Mouse (Mus musculus) stomach, embryonic 15.5 days (tissue): ENCODE results near the gene Grb10. TPM values are rescaled to one million over a fixed set of nuclear protein-coding genes. Genes with fewer than 3 reads are reported as not detected.

Experiments used
- ATAC-seq: fragments of 200-750 bp; cut with Nextera tagmentation; 2 replicates; pipeline ENCODE4 v1.8.0; 2017; ENCODE audit warnings: low read depth, moderate number of reproducible peaks, moderate TSS enrichment; ENCODE audit not compliant: insufficient read depth, low FRiP score
- H3K27ac ChIP-seq: fragments of 300-500 bp; sonication (generic); 2 replicates; pipeline ENCODE4 v1.5.1; 2015; ENCODE audit warnings: mild to moderate bottlenecking, inconsistent platforms
- H3K27me3 ChIP-seq: fragments of 300-500 bp; sonication (generic); replicated peaks from 2 replicates; pipeline ENCODE4 v1.6.1; 2015; ENCODE audit warnings: inconsistent platforms
- H3K36me3 ChIP-seq: fragments of 300-500 bp; sonication (generic); 2 replicates; pipeline ENCODE4 v1.6.1; 2015; ENCODE audit warnings: inconsistent platforms
- H3K4me1 ChIP-seq: fragments of 300-500 bp; sonication (generic); 2 replicates; pipeline ENCODE4 v1.6.1; 2015; ENCODE audit warnings: inconsistent platforms
- H3K4me2 ChIP-seq: fragments of 300-500 bp; sonication (generic); 2 replicates; pipeline ENCODE4 v1.6.1; 2015; ENCODE audit warnings: mild to moderate bottlenecking, inconsistent platforms
- H3K4me3 ChIP-seq: fragments of 300-500 bp; sonication (generic); replicated peaks from 2 replicates; pipeline ENCODE4 v1.5.1; 2015; ENCODE audit warnings: inconsistent platforms
- H3K9ac ChIP-seq: fragments of 300-500 bp; sonication (generic); 2 replicates; pipeline ENCODE4 v1.6.1; 2015; ENCODE audit warnings: inconsistent platforms
- H3K9me3 ChIP-seq: fragments of 300-500 bp; sonication (generic); 2 replicates; pipeline ENCODE4 v1.6.1; 2016; ENCODE audit warnings: inconsistent platforms
- WGBS: fragments of 180-500 bp; shearing (Covaris S2); methylation state at CpG from one replicate; pipeline ENCODE4 v1.1.7; 2015; 5-methylcytosine and 5-hydroxymethylcytosine counted together
- polyA plus RNA-seq: library from polyadenylated mRNA; unstranded; fragments of >200 nt; fragmentation: Nextera tagmentation; extraction: Ambion mirVana; gene quantifications from 2 replicates; pipeline ENCODE4 v1.2.1, GENCODE M21; 2015

Grb10 gene
- polyA plus RNA-seq, 1 experiment from 2014 or later = 342 TPM

DNA sequence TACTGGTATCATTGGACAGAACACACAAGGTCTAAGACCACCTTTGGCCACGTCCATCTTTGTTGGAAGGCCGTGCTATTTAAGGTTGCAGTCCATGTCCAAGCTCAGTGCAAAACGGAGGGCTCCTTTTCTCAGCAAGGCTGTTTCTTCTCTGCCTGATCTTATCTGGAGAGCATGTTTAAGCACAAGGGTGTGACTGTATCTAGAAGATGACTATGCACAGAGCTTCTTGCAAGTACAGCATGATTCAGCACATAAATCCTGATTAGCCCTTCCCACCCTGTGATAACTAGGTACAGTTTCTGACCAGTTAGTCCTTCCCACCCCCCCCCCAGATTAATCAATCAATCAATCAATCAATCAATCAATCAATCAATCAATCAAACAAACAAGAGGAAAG is 115.1 kb downstream of the Grb10 start:
- H3K27me3 ChIP-seq = no peaks in the 10 kb centered on the region
- H3K36me3 ChIP-seq = no peaks in the 10 kb centered on the region
- no peak for ATAC-seq
- WGBS = 86% methylated on average over 3 of the region's 3 CpGs
- H3K4me2 ChIP-seq = no peak overlapping the region
- no peak overlapping the region for H3K9ac ChIP-seq
- H3K4me3 ChIP-seq = no peak overlapping the region
- H3K9me3 ChIP-seq = no peaks in the 10 kb centered on the region
- H3K27ac ChIP-seq = no peak overlapping the region
- no peaks in the 10 kb centered on the region for H3K4me1 ChIP-seq

DNA sequence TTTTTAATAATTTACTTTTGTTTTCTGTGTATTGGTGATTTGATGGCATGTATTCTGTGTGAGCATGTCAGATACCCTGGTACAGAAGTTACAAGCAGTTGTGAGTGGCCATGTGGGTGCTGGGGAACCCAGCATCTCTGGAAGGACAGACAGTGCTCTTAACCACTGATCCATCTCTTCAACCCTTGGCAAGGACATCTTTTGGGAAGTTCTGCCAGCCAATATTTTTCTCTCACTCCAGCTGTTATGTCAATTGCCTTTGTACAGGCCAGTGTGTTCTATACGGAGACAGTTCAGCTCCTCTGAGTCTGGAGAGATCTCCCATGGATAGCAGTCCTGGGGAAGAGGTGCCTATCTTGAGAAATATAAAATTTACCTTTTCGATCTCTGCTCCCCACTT is 116.4 kb downstream of the Grb10 start:
- Histone ChIP-seq H3K9me3 (no peaks in the 10 kb centered on the region), H3K36me3 (no peaks in the 10 kb centered on the region), H3K4me3 (no peak overlapping the region), H3K27ac (no peak overlapping the region), H3K4me1 (no peaks in the 10 kb centered on the region), H3K27me3 (no peaks in the 10 kb centered on the region), H3K9ac (no peak overlapping the region), H3K4me2 (no peak overlapping the region)
- ATAC-seq = no peak
- WGBS = 88% methylated on average over 2 of the region's 2 CpGs

DNA sequence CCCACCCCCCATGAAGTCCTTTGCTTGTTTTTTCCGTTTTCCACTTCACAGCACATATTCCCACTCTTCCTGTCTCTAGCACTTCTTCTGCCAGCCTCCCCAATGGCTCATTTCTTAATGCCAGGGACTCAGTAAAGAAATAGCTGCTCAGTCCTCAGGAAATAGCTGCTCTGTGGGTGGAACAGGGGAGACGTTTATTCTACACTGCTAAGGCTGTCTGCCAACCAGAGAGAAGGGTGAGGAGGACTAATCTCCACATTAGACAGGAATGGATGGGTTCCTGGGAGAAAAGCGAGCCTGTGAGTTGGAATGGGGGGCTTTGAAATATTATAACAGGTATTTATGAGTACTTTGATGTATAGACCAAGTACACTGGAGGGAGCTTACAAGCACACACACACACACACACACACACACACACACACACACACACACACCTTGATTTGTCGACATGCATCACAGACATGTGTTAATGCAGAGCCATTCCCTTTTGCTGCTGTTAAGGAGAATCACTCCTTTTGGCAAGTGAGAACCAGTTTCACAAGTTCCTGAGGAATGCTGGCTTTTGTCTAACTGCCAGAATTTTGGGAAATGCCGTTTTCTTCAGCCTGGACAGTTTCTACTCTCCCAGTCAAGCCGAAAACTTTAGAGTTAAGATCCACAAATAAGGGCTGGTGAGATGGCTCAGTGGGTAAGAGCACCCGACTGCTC is 130.6 kb downstream of the Grb10 start:
- Histone ChIP-seq H3K4me2 (no peak overlapping the region), H3K27me3 (no peaks in the 10 kb centered on the region), H3K36me3 (no peaks in the 10 kb centered on the region), H3K4me1 (no peaks in the 10 kb centered on the region), H3K4me3 (no peak overlapping the region), H3K9me3 (no peaks in the 10 kb centered on the region), H3K27ac (peak overlapping the region; percentile 31), H3K9ac (no peak overlapping the region)
- no peak for ATAC-seq
- 35% methylated on average over 7 of the region's 7 CpGs for WGBS

DNA sequence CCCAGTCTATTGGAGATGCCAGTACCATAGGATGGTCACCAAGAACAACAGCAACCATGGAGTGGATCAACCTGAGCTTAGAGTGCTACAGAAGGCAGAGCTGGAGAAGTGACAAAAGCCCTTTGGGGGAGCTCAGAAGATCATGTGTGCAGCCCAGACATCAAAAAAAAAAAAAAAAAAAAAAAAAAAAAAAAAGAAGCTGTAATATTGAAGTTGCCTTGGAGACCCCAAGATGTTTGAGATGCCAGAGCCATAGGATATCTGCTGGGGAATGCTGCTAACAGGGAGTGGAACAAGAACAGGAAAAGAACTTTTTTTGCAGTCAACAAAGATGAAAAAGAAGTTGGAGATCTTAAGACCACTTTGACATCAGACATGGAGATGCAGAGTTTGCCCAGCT is 133.0 kb downstream of the Grb10 start:
- Histone ChIP-seq H3K4me1 (no peaks in the 10 kb centered on the region), H3K4me3 (no peak overlapping the region), H3K9ac (no peak overlapping the region), H3K36me3 (no peaks in the 10 kb centered on the region), H3K9me3 (no peaks in the 10 kb centered on the region), H3K27ac (no peak overlapping the region), H3K4me2 (no peak overlapping the region), H3K27me3 (no peaks in the 10 kb centered on the region)
- no peak for ATAC-seq

DNA sequence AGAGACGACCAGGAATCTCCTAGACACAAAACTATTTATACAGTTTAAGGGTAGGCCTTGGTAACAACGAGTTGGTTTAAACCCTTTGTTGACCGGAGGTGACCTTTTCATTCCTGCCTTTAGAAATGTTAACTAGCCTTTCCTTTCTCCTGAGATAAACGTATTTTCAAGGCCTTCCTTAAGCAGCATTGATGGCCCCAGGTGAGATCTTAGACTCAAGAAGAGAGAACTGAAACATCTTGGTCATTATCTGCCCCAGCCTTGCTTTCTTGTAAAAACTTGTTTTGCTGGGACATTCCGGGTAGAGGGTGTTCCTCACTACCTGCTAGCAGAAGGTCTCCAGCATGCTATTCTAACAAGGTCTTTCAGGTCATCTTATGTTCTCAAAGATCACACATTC is 133.5 kb downstream of the Grb10 start:
- H3K4me1 ChIP-seq = no peaks in the 10 kb centered on the region
- H3K9ac ChIP-seq = no peak overlapping the region
- H3K27me3 ChIP-seq = no peaks in the 10 kb centered on the region
- no peak overlapping the region for H3K27ac ChIP-seq
- H3K4me3 ChIP-seq = no peak overlapping the region
- no peaks in the 10 kb centered on the region for H3K9me3 ChIP-seq
- ATAC-seq = no peak
- H3K36me3 ChIP-seq = no peaks in the 10 kb centered on the region
- no peak overlapping the region for H3K4me2 ChIP-seq
- 64% methylated on average over 5 of the region's 5 CpGs for WGBS

DNA sequence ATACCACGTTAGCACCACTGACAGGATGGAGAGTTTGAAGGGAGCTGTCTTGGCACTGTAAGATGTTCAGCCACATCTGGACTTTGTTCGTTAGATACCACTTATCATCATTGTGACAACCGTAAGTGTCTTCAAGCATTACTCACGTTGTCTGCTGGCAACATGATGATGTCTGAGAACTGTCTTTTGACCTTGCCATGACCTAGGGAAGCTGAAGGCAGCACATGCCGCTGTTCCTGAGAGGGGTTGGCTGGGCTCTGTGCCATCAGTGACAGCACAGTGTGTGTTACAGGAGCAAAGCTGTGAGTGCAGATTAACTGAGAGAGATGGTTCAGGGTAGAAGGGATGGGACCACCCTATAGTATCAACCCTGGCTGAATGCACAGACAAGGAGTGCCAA is 137.0 kb downstream of the Grb10 start:
- no peaks in the 10 kb centered on the region for H3K27me3 ChIP-seq
- no peak overlapping the region for H3K4me2 ChIP-seq
- ATAC-seq = peak; percentile 54; the same call in 1 of the 2 replicates
- H3K4me3 ChIP-seq = no peak overlapping the region
- 46% methylated on average over 5 of the region's 5 CpGs for WGBS
- H3K9me3 ChIP-seq = no peaks in the 10 kb centered on the region
- H3K27ac ChIP-seq = peak overlapping the region; percentile 10; the same call in 1 of the 2 replicates
- H3K36me3 ChIP-seq = no peaks in the 10 kb centered on the region
- H3K4me1 ChIP-seq = peaks cover 6% of the 10 kb centered on the region; the same call in 1 of the 2 replicates
- no peak overlapping the region for H3K9ac ChIP-seq

DNA sequence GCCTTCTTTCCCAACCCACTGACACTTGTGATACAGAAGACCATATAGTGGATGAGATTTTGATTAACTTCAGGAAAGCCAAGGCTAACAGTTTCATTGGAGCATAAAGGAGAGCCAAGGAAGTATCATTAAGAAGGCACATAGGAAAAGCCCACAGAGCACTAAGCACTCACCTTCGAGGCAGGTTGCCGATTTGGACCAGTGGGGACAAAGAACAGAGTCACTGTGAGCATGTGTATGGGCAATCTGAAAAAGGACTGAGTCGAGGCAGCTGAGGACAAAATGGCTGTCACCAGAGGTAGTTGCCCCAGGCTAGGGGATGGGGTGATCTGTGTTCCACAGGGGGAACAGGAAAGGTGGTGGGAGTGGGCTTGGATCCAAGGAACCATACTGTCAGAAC is 140.0 kb downstream of the Grb10 start:
- H3K4me2 ChIP-seq = no peak overlapping the region
- H3K27me3 ChIP-seq = no peaks in the 10 kb centered on the region
- WGBS = 82% methylated on average over 3 of the region's 3 CpGs
- peak overlapping the region; percentile 55 for H3K27ac ChIP-seq
- no peak overlapping the region for H3K4me3 ChIP-seq
- ATAC-seq = no peak
- peaks cover 6% of the 10 kb centered on the region; the same call in 1 of the 2 replicates for H3K4me1 ChIP-seq
- H3K9me3 ChIP-seq = no peaks in the 10 kb centered on the region
- no peak overlapping the region for H3K9ac ChIP-seq
- no peaks in the 10 kb centered on the region for H3K36me3 ChIP-seq

DNA sequence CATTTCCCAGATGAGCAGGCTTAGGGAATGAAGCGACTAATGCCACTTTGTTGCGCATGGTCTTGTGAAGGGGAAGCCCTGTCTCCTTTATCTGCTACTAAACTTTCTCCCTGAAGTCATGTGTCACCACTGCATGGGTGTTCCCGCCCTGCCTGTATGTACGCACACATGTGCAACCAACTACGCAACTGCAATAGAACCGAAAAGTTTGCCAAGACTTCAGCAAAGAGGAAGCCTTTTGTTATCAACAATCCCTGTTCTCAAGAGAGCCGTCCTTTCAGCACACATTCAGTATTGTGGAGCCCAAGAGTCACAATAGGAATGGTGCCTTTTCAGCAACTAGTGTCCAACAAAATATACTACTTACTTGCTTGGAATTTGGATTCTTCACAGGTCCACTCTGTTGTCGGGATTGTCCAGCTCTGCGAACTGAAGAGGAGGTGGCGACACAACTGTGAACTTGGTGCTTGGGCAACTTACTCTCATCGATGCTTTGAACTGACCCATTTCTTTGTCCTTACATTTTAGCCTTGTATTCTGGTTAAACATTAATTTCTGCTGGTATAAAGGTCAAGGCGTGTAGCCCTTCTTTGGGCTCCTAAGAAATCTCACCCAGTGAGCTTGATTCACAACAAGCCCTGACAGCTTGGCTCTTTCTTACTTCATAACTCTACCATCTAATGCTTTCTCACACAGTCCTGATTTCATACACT is 140.7 kb downstream of the Grb10 start, which contains the start of gene Ddc:
TSS of gene Ddc (minus strand) at position 500 of the 713 bp plus-strand sequence.
- Histone ChIP-seq H3K36me3 (no peaks in the 10 kb centered on the region), H3K4me3 (peak within 1 kb of the TSS; percentile 26), H3K27ac (peak within 1 kb of the TSS; percentile 55), H3K27me3 (no peaks in the 10 kb centered on the region), H3K4me1 (peaks cover 6% of the 10 kb centered on the region; the same call in 1 of the 2 replicates), H3K9ac (no peak within 1 kb of the TSS), H3K4me2 (peak within 1 kb of the TSS; percentile 0; the same call in 1 of the 2 replicates), H3K9me3 (no peaks in the 10 kb centered on the region)
- ATAC-seq = peak; percentile 68
- 70% methylated on average over 12 of the region's 12 CpGs for WGBS

DNA sequence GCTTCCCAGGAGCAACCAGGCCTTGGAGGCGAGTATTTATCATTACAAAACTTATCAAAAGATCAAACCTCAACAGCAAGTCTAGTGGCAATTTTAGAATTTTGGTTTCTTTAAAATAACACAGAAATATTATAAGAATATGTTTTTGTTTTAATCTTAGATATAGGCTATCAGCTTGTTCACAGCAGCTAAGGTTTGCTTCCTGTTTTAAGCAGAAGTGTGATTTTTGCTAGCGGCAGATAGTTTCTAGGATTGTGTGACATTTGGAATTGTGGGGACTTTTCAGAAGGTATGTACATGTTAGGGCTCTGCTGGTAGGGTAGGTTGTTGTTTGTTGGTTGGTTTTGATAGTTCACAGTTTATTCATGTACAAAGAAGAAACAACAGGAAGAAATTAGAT is 143.0 kb downstream of the Grb10 start:
- Histone ChIP-seq H3K4me1 (peaks cover 6% of the 10 kb centered on the region; the same call in 1 of the 2 replicates), H3K36me3 (no peaks in the 10 kb centered on the region), H3K9ac (no peak overlapping the region), H3K27me3 (no peaks in the 10 kb centered on the region), H3K4me2 (no peak overlapping the region), H3K9me3 (no peaks in the 10 kb centered on the region), H3K4me3 (no peak overlapping the region), H3K27ac (no peak overlapping the region)
- 90% methylated on average over 2 of the region's 2 CpGs for WGBS
- no peak for ATAC-seq

DNA sequence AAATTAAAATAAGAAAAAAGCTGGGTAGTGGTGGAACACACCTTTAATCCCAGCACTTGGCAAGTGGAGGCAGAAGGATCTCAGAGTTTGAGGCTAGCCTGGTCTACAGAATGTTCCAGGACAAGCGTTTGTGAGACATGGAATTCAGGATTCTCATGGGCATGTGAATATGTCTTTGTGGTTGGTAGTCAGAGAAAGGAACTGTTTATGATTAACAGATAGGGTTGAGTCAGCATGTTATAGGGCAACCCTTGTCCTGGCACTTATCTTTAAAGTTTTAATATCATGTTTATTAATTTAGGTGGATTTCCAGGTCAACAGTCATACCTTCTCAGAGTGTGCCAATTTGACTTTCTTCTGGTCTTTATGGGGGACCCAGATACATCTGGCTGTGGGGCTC is 144.7 kb downstream of the Grb10 start:
- H3K9ac ChIP-seq = no peak overlapping the region
- H3K27ac ChIP-seq = peak overlapping the region; percentile 36
- H3K36me3 ChIP-seq = no peaks in the 10 kb centered on the region
- H3K4me2 ChIP-seq = no peak overlapping the region
- no peaks in the 10 kb centered on the region for H3K27me3 ChIP-seq
- H3K4me3 ChIP-seq = no peak overlapping the region
- 61% methylated on average over 1 of the region's 1 CpGs for WGBS
- no peak for ATAC-seq
- H3K4me1 ChIP-seq = peaks cover 7% of the 10 kb centered on the region; the same call in 1 of the 2 replicates
- H3K9me3 ChIP-seq = no peaks in the 10 kb centered on the region

DNA sequence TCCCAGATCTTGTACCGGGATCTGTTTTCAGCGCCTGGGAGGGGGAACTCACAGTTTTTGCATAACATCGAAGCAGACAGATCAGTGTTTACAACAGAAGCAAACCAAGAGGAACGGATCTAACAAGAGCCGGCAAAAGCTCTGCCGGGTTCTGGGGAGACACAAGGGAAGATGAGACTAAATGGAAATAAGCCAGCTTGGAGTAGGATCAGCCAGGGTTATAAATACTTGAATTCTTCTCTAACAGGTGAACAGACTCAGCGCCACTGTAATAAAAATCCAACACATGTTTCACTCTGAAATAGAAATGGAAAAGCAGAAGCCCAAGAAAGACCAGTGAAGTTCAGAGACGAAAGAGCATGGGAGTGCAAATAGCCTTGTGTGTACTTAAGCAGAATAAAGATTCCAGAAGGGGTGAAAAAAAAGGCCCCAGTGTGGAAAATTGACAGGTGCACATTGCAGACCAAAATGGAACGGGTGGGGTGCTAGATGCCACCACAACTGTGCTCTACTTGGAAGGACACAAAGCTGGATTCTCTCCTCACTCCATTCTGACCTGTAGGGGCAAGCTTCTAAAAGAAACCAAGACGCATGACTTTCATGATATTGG is 145.4 kb downstream of the Grb10 start:
- no peak overlapping the region for H3K9ac ChIP-seq
- ATAC-seq = no peak
- H3K4me3 ChIP-seq = no peak overlapping the region
- peaks cover 2% of the 10 kb centered on the region; the same call in 1 of the 2 replicates for H3K4me1 ChIP-seq
- no peaks in the 10 kb centered on the region for H3K36me3 ChIP-seq
- peak overlapping the region; percentile 36 for H3K27ac ChIP-seq
- WGBS = 27% methylated on average over 10 of the region's 10 CpGs
- peak overlapping the region; percentile 22 for H3K4me2 ChIP-seq
- no peaks in the 10 kb centered on the region for H3K27me3 ChIP-seq
- H3K9me3 ChIP-seq = no peaks in the 10 kb centered on the region

DNA sequence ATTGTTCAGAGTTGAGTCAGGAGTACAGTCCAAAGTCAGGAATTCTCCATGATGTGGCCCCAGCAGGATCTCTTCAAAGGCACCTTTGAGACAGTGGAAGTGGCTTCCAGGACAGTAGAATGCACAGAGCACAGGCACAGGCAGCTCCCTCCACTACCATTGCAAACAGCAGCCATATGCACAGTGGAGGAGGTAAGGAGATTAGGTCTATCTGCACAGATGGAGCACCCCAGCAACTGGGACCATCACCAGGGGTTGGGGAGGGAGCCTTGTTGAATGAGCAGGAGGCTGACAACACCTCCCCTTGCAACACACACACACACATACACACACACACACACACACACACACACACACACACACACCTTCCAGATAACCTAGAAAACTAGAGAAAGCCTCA is 146.7 kb downstream of the Grb10 start:
- no peak overlapping the region for H3K27ac ChIP-seq
- H3K27me3 ChIP-seq = no peaks in the 10 kb centered on the region
- peaks cover 2% of the 10 kb centered on the region; the same call in 1 of the 2 replicates for H3K4me1 ChIP-seq
- H3K4me2 ChIP-seq = no peak overlapping the region
- no peak overlapping the region for H3K4me3 ChIP-seq
- ATAC-seq = no peak
- H3K9ac ChIP-seq = no peak overlapping the region
- no peaks in the 10 kb centered on the region for H3K9me3 ChIP-seq
- H3K36me3 ChIP-seq = no peaks in the 10 kb centered on the region
